Mouse (Mus musculus) stomach, postnatal 0 days (tissue): Measurements from ENCODE around the gene Col8a1.

ENCODE experiments used
- CTCF ChIP-seq: IDR thresholded peaks from 2 replicates; pipeline ENCODE4 v1.5.1; 2016; ENCODE audit warnings: antibody characterized with exemption, low read depth, mild to moderate bottlenecking, moderate library complexity
- EP300 ChIP-seq: optimal IDR thresholded peaks from 2 replicates; pipeline ENCODE3; 2016; ENCODE audit warnings: antibody characterized with exemption

GRCm38 (mm10) chr16:57601031-57601430 lies 153.5 kb downstream of the Col8a1 start:
- TF ChIP-seq EP300 (no peak), CTCF (no peak)
